Comparison of ENCODE assay signal across 23 mouse cellular contexts in the genomic region with DNA sequence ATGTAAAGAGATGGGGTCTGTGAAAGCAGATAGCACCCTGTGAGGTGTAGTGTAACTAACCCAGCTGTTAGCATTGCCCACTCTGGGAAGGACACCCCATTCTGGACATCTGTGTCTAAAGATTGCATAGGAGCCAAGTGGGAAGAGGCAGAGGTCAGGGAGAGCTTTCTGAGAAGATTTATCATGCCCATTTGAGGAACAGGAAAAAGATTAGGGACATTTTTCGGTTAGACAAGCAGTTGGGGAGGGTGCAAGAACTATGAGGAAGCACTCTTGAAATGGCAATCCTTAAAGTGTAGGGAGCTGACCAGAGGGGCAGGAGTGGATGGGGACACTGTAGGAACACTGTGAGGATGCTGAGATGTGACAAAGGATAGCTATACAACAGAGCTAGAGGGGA.
"Had no signal": no experiment of that assay in that cellular context is flagged by ENCODE, and none has a peak within 500 bp of the region (broad histone marks: within the 10 kb centered on the region; RNA-seq: fewer than 3 reads in every experiment).

No protein-coding gene starts in this region.

- H3K27ac ChIP-seq: liver, embryonic 13.5 days; liver, embryonic 15.5 days; lung, embryonic 15.5 days; midbrain, embryonic 10.5 days; midbrain, embryonic 12.5 days; neural tube, embryonic 13.5 days; neural tube, embryonic 15.5 days had no signal

- H3K4me2 ChIP-seq: liver, embryonic 13.5 days; liver, embryonic 15.5 days; lung, embryonic 15.5 days; midbrain, embryonic 12.5 days; neural tube, embryonic 13.5 days; neural tube, embryonic 15.5 days had no signal

- ATAC-seq: liver, postnatal 0 days; lung, postnatal 0 days; midbrain, embryonic 16.5 days had no signal

- H3K4me1 ChIP-seq: lung, embryonic 15.5 days; midbrain, embryonic 10.5 days; midbrain, embryonic 12.5 days; neural tube, embryonic 13.5 days; neural tube, embryonic 15.5 days had no signal

- H3K27me3 ChIP-seq: liver, embryonic 13.5 days; liver, embryonic 15.5 days; lung, embryonic 15.5 days; midbrain, embryonic 12.5 days; neural tube, embryonic 13.5 days; neural tube, embryonic 15.5 days had no signal

- H3K9ac ChIP-seq: liver, embryonic 13.5 days; liver, embryonic 15.5 days; liver, postnatal 0 days; lung, embryonic 15.5 days; midbrain, embryonic 12.5 days; neural tube, embryonic 13.5 days; neural tube, embryonic 15.5 days had no signal

- H3K9me3 ChIP-seq: lung, embryonic 15.5 days; neural tube, embryonic 15.5 days had no signal

- DNase-seq: liver, embryonic 13.5 days; liver, postnatal 0 days; lung, adult 2 months; lung, postnatal 14 days; lung, postnatal 4 days; midbrain, embryonic 14.5 days; retina, postnatal 1 day; right cerebral cortex, adult 18-20 months; right cerebral cortex, postnatal 25 days; right cerebral cortex, postnatal 4 days; spleen, adult 18-20 months; thymus, adult 2 months; thymus, postnatal 25 days; thymus, postnatal 4 days had no signal

- H3K4me3 ChIP-seq: liver, embryonic 13.5 days; liver, embryonic 15.5 days; lung, embryonic 15.5 days; midbrain, embryonic 10.5 days; midbrain, embryonic 12.5 days; myocyte; neural tube, embryonic 13.5 days; neural tube, embryonic 15.5 days had no signal

- H3K36me3 ChIP-seq: lung, embryonic 15.5 days; midbrain, embryonic 10.5 days; midbrain, embryonic 12.5 days; neural tube, embryonic 13.5 days; neural tube, embryonic 15.5 days had no signal
